Mouse (Mus musculus) lung, embryonic 16.5 days (tissue): Measurements from ENCODE around the gene Tex19.1. TPM values are rescaled to one million over a fixed set of nuclear protein-coding genes. Genes with fewer than 3 reads are reported as not detected.
A peak's percentile ranks its signal among the peaks of the same experiment; 100 is the strongest.

Source experiments
- ATAC-seq: fragments of 200-750 bp; cut with Nextera tagmentation; 2 replicates; pipeline ENCODE4 v1.8.0; 2017; ENCODE audit warnings: low read depth, mild to moderate bottlenecking, moderate library complexity
- H3K27ac ChIP-seq: fragments of 300-500 bp; sonication (generic); 2 replicates; pipeline ENCODE4 v1.5.1; 2014; ENCODE audit warnings: mild to moderate bottlenecking, control low read depth, low read length
- H3K27me3 ChIP-seq: fragments of 300-500 bp; sonication (generic); 2 replicates; pipeline ENCODE4 v1.6.1; 2014; ENCODE audit warnings: low read depth, low read length, mixed read lengths; ENCODE audit not compliant: control insufficient read depth, insufficient read depth
- H3K36me3 ChIP-seq: fragments of 300-500 bp; sonication (generic); 2 replicates; pipeline ENCODE4 v1.6.1; 2014; ENCODE audit warnings: low read length; ENCODE audit not compliant: control insufficient read depth, insufficient read depth
- H3K4me1 ChIP-seq: fragments of 300-500 bp; sonication (generic); replicated peaks from 2 replicates; pipeline ENCODE4 v1.6.1; 2014; ENCODE audit warnings: low read length, mixed read lengths; ENCODE audit not compliant: control insufficient read depth, insufficient read depth
- H3K4me2 ChIP-seq: fragments of 300-500 bp; sonication (generic); 2 replicates; pipeline ENCODE4 v1.6.1; 2014; ENCODE audit warnings: low read depth, low read length, control low read depth
- H3K4me3 ChIP-seq: fragments of 300-500 bp; sonication (generic); 2 replicates; pipeline ENCODE4 v1.5.1; 2014; ENCODE audit warnings: mild to moderate bottlenecking, low read length, control low read depth
- H3K9ac ChIP-seq: fragments of 300-500 bp; sonication (generic); 2 replicates; pipeline ENCODE4 v1.6.1; 2014; ENCODE audit warnings: low read length, control low read depth
- H3K9me3 ChIP-seq: fragments of 300-500 bp; sonication (generic); 2 replicates; pipeline ENCODE4 v1.6.1; 2016; ENCODE audit warnings: low read length; ENCODE audit not compliant: control insufficient read depth
- WGBS: fragments of 180-500 bp; shearing (Covaris S2); extraction: QIAGEN DNeasy Blood & Tissue Kit; methylation state at CpG from one replicate; pipeline ENCODE4 v1.1.7; 2014; 5-methylcytosine and 5-hydroxymethylcytosine counted together
- polyA plus RNA-seq: library from polyadenylated mRNA; unstranded; fragments of >200 nt; fragmentation: Nextera tagmentation; extraction: Ambion mirVana; gene quantifications from 2 replicates; pipeline ENCODE4 v1.2.1, GENCODE M21; 2015

Tex19.1 gene
- polyA plus RNA-seq, 1 experiment from 2014 or later, result not detected

GRCm38 (mm10) chr11:121112091-121112775 lies 33.7 kb upstream of the Tex19.1 start:
- 56% methylated on average over 5 of the region's 5 CpGs for WGBS
- Histone ChIP-seq H3K27me3 (no peaks in the 10 kb centered on the region), H3K4me1 (peaks cover 25% of the 10 kb centered on the region), H3K4me2 (no peak overlapping the region), H3K4me3 (no peak overlapping the region), H3K36me3 (no peaks in the 10 kb centered on the region), H3K9me3 (no peaks in the 10 kb centered on the region), H3K27ac (no peak overlapping the region), H3K9ac (no peak overlapping the region)
- no peak for ATAC-seq

- H3K4me2 ChIP-seq, result no peak overlapping the region
- no peak overlapping the region for H3K4me3 ChIP-seq
- no peaks in the 10 kb centered on the region for H3K36me3 ChIP-seq
- no peaks in the 10 kb centered on the region for H3K9me3 ChIP-seq
- H3K27ac ChIP-seq, result no peak overlapping the region
- no peak overlapping the region for H3K9ac ChIP-seq
- H3K4me1 ChIP-seq, result peaks cover 3% of the 10 kb centered on the region; the same call in 1 of the 2 replicates
- no peaks in the 10 kb centered on the region for H3K27me3 ChIP-seq
- 90% methylated on average over 18 of the region's 18 CpGs for WGBS
- no peak for ATAC-seq
Observed at GRCm38 (mm10) chr11:121118106-121118505, 27.8 kb upstream of the Tex19.1 start.

- H3K36me3 ChIP-seq, result no peaks in the 10 kb centered on the region
- H3K27me3 ChIP-seq, result no peaks in the 10 kb centered on the region
- H3K4me1 ChIP-seq, result peaks cover 3% of the 10 kb centered on the region; the same call in 1 of the 2 replicates
- H3K4me2 ChIP-seq, result no peak within 1 kb of the TSS
- no peak within 1 kb of the TSS for H3K4me3 ChIP-seq
- WGBS, result 75% methylated on average over 3 of the region's 3 CpGs
- no peak for ATAC-seq
- H3K27ac ChIP-seq, result no peak within 1 kb of the TSS
- H3K9ac ChIP-seq, result no peak within 1 kb of the TSS
- H3K9me3 ChIP-seq, result no peaks in the 10 kb centered on the region
Observed at GRCm38 (mm10) chr11:121118577-121118976, 27.4 kb upstream of the Tex19.1 start, which contains the start of gene Tex19.2. Gene Tex19.2, minus strand, starts transcription at chr11:121118677.

GRCm38 (mm10) chr11:121121151-121121550 lies 24.8 kb upstream of the Tex19.1 start:
- H3K4me3 ChIP-seq, result no peak overlapping the region
- WGBS, result 35% methylated on average over 3 of the region's 3 CpGs
- peak overlapping the region; percentile 87 for H3K27ac ChIP-seq
- H3K4me1 ChIP-seq, result peaks cover 3% of the 10 kb centered on the region; the same call in 1 of the 2 replicates
- H3K9me3 ChIP-seq, result no peaks in the 10 kb centered on the region
- peak; percentile 81 for ATAC-seq
- H3K9ac ChIP-seq, result no peak overlapping the region
- H3K27me3 ChIP-seq, result no peaks in the 10 kb centered on the region
- no peaks in the 10 kb centered on the region for H3K36me3 ChIP-seq
- H3K4me2 ChIP-seq, result no peak overlapping the region

- Histone ChIP-seq H3K9ac (no peak overlapping the region), H3K4me3 (no peak overlapping the region), H3K9me3 (no peaks in the 10 kb centered on the region), H3K4me2 (no peak overlapping the region), H3K36me3 (no peaks in the 10 kb centered on the region), H3K4me1 (peaks cover 3% of the 10 kb centered on the region; the same call in 1 of the 2 replicates), H3K27ac (peak overlapping the region; percentile 87), H3K27me3 (no peaks in the 10 kb centered on the region)
- 20% methylated on average over 2 of the region's 2 CpGs for WGBS
- peak; percentile 84 for ATAC-seq
Observed at GRCm38 (mm10) chr11:121122024-121122670, 23.8 kb upstream of the Tex19.1 start.

GRCm38 (mm10) chr11:121123438-121123837 lies 22.5 kb upstream of the Tex19.1 start:
- ATAC-seq, result no peak
- H3K9me3 ChIP-seq, result no peaks in the 10 kb centered on the region
- no peaks in the 10 kb centered on the region for H3K27me3 ChIP-seq
- peaks cover 3% of the 10 kb centered on the region; the same call in 1 of the 2 replicates for H3K4me1 ChIP-seq
- WGBS, result 87% methylated on average over 4 of the region's 4 CpGs
- H3K27ac ChIP-seq, result no peak overlapping the region
- H3K36me3 ChIP-seq, result no peaks in the 10 kb centered on the region
- H3K9ac ChIP-seq, result no peak overlapping the region
- H3K4me3 ChIP-seq, result no peak overlapping the region
- no peak overlapping the region for H3K4me2 ChIP-seq

GRCm38 (mm10) chr11:121125522-121126172 lies 20.3 kb upstream of the Tex19.1 start:
- no peak overlapping the region for H3K4me2 ChIP-seq
- ATAC-seq, result no peak
- H3K36me3 ChIP-seq, result no peaks in the 10 kb centered on the region
- H3K9ac ChIP-seq, result no peak overlapping the region
- no peaks in the 10 kb centered on the region for H3K27me3 ChIP-seq
- no peaks in the 10 kb centered on the region for H3K9me3 ChIP-seq
- peaks cover 3% of the 10 kb centered on the region; the same call in 1 of the 2 replicates for H3K4me1 ChIP-seq
- H3K4me3 ChIP-seq, result no peak overlapping the region
- WGBS, result 68% methylated on average over 3 of the region's 3 CpGs
- H3K27ac ChIP-seq, result no peak overlapping the region

- H3K36me3 ChIP-seq, result no peaks in the 10 kb centered on the region
- H3K9ac ChIP-seq, result no peak overlapping the region
- no peak overlapping the region for H3K4me2 ChIP-seq
- no peak for ATAC-seq
- H3K4me1 ChIP-seq, result peaks cover 3% of the 10 kb centered on the region; the same call in 1 of the 2 replicates
- no peak overlapping the region for H3K4me3 ChIP-seq
- no peaks in the 10 kb centered on the region for H3K27me3 ChIP-seq
- 78% methylated on average over 1 of the region's 1 CpGs for WGBS
- no peaks in the 10 kb centered on the region for H3K9me3 ChIP-seq
- no peak overlapping the region for H3K27ac ChIP-seq
Observed at GRCm38 (mm10) chr11:121126395-121126794, 19.5 kb upstream of the Tex19.1 start.

GRCm38 (mm10) chr11:121127441-121127840 lies 18.5 kb upstream of the Tex19.1 start:
- Histone ChIP-seq H3K4me3 (no peak overlapping the region), H3K9ac (no peak overlapping the region), H3K36me3 (no peaks in the 10 kb centered on the region), H3K9me3 (no peaks in the 10 kb centered on the region), H3K27me3 (no peaks in the 10 kb centered on the region), H3K27ac (no peak overlapping the region), H3K4me2 (no peak overlapping the region), H3K4me1 (0 out of 2 replicates have a peak, but pooled peaks cover 3% of the 10 kb centered on the region)
- no peak for ATAC-seq
- WGBS, result 90% methylated on average over 3 of the region's 3 CpGs
